Mouse (Mus musculus): Measurements from ENCODE around the gene Ctse. TPM values are rescaled to one million over a fixed set of nuclear protein-coding genes. Genes with fewer than 3 reads are reported as not detected.
A peak's percentile ranks its signal among the peaks of the same experiment; 100 is the strongest.

Ctse gene
- total RNA-seq, 2 experiments from 2014 or later = 0.22 TPM; not detected in 1

DNA sequence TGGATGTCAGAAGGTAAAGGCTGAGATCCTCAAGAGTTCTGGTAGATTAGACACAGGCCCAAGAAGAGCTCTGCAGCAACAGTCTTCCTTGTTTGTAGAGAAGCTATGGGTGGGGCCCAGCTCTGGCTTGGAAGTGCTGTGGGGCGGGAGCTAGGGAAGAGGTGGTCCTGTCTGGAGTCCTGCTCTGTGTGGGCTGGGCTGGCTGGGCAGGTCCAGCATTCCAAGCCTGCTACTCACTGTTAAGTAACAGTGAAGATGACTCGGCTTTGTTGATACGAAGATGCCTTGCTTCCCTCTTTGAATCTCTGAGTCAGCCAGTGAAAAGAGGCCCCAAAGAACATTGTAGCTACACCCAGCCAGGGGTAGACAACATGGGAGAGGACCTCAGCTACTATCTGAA is 52.3 kb downstream of the Ctse start:
- intact Hi-C loops (cut with DNase I) = no loop called here
- peak in 1 of 2 experiments; percentile 82 for DNase-seq (ENCODE audit: extremely low spot score in 1 of 2, low spot score in 2 of 2)

DNA sequence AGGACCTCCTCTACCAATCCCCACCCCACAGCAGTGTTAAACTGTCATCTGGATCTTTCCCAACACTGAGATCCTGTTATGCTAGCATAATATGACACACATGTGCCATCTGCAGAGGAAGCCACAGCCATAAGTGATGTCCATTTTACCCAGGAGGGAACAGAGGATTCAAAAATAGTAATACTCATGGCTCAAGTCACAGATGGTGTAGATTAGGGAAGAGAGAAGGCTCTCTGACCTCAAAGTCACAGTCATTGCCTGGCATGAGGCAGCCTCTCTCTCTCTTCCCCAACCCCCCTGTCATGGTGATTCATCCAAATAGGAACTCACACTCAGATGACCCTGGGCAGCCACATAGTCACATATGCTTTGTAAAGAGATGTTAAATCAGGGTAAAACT is 53.2 kb downstream of the Ctse start:
- DNase-seq (ENCODE audit: extremely low spot score in 1 of 2, low spot score in 2 of 2) = no peak
- intact Hi-C loops (cut with DNase I) = no loop called here

DNA sequence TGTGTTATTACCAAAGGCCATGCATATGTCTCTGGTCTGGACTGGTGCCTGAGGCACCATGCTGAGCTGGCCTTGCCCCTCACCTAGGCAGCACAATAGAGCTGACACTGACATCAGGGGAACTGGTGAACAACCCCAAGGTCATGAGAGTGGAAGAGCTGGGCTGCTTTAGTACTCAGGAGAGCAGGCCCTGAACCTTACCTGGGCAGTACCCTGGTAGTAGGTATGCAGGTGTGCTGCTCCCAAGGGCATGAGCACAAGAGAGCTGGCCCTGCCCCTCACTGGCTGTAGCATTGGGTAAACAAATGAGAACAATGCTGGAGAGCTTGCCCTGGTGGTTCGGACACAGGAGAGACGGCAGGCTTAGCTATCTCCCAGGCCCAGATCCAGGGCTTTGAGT is 57.2 kb downstream of the Ctse start:
- no peak for DNase-seq (ENCODE audit: extremely low spot score in 1 of 2, low spot score in 2 of 2)
- intact Hi-C loops (cut with DNase I) = no loop called here

DNA sequence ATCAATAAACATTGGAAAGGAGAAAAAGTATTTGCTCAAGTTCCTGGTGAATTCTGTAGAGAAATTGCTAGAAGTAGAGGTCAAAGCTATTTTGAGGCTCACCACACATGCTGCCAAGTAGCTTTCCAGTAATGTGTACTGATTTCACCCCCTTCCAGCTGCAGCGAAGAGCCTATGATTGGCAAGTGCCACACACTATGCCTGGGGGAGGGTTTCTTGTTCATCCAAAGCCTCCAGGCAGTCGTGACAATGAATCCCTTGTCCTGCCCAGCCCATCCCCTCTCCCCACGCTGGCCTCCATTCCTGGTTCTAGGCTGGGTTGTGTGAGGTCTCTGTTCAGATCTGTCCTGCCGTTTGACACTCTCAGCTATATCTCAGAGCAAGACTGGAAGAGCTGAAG is 58.2 kb downstream of the Ctse start:
- intact Hi-C loops (cut with DNase I) = no loop called here

DNA sequence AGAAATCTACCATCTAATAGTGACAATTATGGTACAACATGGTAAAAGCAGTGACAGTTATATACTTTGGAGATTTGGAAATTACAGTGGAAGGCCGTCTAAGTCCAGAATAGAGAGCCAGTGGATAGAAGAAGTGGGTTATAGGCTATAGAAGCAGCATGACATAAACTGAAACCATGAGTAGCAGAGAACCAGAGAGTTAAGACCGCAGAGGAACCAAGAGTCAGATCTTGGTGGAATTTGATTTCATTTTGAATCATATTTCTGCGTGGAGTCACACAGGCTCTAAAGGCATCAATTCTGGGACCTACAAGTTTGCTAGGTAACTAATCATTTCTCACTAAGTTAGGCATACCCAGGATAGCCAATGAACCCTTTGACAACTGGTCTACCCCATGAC is 60.7 kb downstream of the Ctse start:
- intact Hi-C loops (cut with DNase I) = no loop called here
- DNase-seq (ENCODE audit: extremely low spot score in 1 of 2, low spot score in 2 of 2) = no peak

More for the DNA sequence above, 58.2 kb downstream of the Ctse start:
- DNase-seq (ENCODE audit: extremely low spot score in 1 of 2, low spot score in 2 of 2) = no peak

DNA sequence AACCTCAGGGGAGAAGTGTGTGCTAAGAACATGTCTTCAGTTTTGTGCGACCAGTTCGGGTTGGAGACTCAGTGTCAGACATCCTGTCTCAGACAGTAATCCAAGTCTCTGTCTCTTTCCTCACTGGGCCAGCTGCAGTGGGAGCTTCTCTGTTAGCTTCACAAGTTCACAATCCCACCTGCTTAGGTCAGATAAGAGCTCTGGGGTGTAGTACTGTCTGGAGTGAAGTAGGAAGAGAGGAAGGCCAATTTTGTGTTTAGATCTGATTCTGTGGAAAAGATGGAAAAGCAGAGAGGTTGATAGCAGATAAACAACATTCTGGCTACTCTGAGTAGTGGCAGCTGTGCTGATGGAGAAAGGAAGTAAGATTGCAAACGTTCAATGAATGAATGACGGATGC is 61.5 kb downstream of the Ctse start:
- intact Hi-C loops (cut with DNase I) = no loop called here
- no peak for DNase-seq (ENCODE audit: extremely low spot score in 1 of 2, low spot score in 2 of 2)

DNA sequence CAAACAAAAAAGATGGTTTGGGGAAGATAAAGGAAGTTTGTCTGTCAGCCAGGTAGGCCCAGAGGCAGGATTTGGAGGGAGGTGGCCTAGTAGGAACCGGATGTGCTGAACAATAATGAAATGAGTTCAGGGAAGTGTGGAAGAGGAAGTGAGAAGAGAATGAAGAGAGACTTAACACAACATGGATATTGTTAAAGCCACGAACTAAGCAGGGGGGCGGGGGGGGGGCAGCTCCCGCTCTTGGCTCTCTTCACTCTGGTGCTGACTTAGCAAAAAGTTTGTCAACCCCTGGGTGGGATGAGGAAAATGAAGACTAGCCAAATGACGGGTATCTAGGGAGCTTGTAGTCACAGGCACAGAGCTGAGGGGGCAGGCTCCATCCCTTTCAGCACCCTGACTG is 62.3 kb downstream of the Ctse start:
- no peak for DNase-seq (ENCODE audit: extremely low spot score in 1 of 2, low spot score in 2 of 2)
- intact Hi-C loops (cut with DNase I) = no loop called here

DNA sequence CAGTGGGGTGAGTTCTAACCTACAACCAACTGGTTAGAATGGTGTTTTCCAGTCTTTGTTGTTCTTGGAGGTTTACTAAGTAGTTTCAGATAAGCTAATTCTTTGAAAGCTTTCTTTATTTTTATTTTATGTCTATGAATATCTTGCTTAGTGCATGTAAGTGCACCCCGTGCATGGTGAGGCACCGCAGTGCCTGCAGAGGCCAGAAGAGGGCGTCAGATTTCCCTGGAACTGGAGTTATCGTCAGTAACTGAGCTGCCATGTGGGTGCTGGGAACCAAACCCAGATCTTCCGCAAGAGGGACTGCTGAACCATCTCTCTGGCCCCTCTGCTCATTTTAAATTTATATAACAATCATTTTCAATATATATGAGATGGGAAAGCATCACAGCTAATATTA is 63.3 kb downstream of the Ctse start:
- no peak for DNase-seq (ENCODE audit: extremely low spot score in 1 of 2, low spot score in 2 of 2)
- intact Hi-C loops (cut with DNase I) = no loop called here

DNA sequence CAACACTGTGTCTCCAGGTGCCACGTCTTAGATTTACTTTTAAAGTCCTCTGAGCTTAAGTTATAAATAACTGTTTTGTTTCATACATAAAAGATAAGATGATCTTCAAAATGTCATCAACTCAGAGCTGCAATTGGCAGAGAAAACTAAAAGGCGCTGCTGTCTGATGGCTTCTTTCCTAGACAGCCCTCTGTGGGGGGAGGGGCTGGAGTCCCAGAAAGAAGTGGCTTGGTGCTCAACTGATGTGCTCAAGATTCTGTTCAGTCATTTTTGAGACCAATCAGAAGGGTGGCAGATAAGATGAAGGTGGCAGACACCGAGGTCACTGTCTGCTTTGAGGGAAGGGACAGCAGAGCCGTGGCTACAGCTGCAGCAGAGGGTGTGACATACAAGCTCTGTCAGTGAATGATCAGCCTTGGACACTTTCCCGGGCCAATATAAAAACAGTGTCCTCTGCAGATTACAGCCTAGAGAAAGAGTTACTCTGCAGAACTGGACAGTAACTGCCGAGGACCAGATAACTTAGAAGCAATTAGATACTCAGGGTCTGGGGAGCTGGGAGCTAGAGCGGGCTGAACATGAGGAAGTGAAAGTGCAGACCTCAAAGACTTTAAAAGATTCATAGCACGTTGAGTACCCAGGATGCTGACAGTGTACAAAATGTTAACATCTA is 64.1 kb downstream of the Ctse start:
- DNase-seq (ENCODE audit: extremely low spot score in 1 of 2, low spot score in 2 of 2) = peak in 1 of 2 experiments; percentile 34
- intact Hi-C loops (cut with DNase I) = no loop called here

DNA sequence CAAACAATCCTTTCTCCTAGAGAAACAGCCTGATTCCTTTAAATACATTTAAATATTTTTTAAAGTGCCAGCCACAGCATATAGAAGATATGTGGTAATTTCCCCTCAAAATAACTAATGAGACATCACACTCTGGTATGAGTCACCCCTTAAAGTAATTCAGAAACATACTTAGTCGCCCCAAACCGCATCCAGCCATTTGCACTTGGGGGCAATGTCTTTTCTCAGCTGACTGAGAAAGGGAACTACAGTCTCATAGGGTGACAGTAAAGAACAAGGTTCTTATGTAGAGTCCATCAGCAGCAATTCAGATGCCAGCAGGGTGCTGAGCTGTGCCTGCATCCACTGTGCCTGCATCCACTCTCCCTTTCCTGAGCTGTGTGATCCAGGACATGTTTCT is 65.4 kb downstream of the Ctse start:
- DNase-seq (ENCODE audit: extremely low spot score in 1 of 2, low spot score in 2 of 2) = no peak
- intact Hi-C loops (cut with DNase I) = no loop called here

DNA sequence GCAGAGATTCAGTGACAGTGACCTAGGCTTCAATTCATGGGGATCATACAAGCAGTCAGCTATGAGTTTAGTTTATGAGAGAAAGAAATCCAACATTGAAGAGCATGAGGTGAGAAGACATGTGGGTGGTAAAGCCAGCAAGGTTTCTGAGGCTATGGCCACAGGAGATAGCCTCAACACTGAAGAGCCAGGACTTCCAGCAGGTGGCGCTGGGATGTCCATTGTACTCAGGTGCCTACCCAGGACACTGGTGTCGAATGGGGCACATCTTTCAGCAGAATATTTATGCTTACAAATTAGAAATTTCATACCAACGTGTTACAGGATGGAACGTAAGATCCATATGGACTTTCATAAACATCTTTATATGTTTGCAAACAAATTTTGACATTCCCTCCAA is 70.2 kb downstream of the Ctse start:
- intact Hi-C loops (cut with DNase I) = no loop called here
- peak in 1 of 2 experiments; percentile 57 for DNase-seq (ENCODE audit: extremely low spot score in 1 of 2, low spot score in 2 of 2)

DNA sequence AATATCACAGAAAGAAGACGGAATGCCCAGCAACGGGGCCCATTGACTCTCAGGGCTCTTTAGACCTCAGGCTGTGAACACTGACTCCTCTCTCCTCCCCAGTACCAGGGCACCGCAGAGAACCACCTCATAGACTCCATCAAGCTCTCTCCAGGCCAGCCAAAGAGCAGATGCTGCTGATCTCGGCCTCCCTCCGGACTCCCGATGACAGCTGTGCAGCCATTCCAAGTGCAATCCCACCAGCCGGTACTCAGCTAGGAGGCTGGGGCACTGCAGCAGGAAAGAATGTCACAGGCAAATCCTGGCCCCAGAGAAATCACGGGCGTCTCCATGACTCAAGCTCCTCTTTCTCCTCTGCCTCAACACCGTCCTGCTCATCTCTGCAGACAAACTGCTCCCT is 73.4 kb downstream of the Ctse start:
- intact Hi-C loops (cut with DNase I) = loop anchor here (5.0 to 10.0 kb wide), 2 partner anchors 113 to 136 kb away; partner anchors contain the start of gene Slc41a1
- DNase-seq (ENCODE audit: extremely low spot score in 1 of 2, low spot score in 2 of 2) = no peak

DNA sequence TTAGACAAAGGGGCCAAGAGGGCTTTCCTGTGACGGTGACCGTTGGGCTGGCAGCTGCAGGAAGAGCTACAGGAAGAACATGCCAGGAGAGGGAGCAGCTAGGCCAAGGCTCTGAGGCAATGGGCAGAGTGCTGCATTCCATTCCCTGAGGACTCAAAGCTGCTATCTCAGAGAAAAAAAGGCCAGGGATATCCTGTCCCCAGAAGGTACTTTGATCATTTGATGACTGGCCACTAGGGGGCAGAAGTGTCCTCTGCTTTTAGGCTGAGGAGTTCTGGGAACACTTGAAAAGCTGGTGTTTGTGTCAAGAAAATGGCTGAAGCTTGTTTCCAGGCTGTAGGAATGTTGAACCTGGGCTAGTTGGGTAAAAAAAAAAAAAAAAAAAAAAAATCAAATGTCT is 74.3 kb downstream of the Ctse start:
- peak; percentile 79 to 87 for DNase-seq (ENCODE audit: extremely low spot score in 1 of 2, low spot score in 2 of 2)
- intact Hi-C loops (cut with DNase I) = loop anchor here (1.0 to 10.0 kb wide), 3 partner anchors 53 to 135 kb away; partner anchors contain the start of gene Slc41a1

DNA sequence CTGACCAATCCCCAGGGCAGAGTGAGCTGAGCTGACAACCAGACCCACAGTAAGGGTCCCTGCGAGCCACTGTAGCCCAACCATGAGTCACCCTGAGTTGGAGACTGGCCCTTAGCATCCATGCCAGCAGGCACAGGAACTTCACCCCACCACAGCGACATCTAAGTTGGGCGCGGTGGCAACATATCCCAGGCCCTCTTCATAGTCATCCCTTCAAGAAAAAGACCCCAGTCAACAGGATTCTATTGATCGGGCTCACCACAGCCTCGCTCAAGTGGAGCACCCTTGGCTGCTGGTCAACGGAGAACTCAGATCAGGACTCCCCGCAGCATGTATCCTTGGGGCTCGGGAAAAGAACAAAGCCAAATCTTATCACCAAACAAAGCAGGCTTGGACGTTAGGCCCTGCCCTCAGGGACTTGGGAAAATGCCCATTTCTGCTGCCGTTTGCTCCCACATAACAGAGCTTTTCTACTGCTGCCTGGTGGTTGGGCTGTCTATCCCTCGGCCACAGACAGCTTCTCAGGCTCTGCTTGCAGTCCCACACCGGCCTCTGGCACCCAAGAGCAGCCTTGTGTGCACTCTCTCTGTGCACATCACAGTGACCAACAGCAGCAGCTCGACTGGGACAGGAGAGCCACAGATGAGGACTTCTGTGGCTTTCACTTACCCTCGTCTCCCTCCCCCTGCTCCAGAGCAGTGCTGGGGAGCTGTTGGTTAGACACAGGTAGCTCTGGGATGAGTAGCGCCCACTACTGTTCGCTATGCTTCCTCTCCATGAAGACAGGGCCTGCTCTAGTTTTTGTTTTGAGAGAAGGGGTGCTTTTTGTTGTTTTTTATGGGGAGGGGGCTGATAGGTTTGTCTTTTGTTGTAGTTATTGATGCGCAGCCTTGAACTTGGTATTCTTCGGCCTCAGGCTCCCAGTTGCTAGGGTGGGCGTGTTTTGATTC is 76.6 kb downstream of the Ctse start:
- peak in 1 of 2 experiments; percentile 50 for DNase-seq (ENCODE audit: extremely low spot score in 1 of 2, low spot score in 2 of 2)
- intact Hi-C loops (cut with DNase I) = loop anchor here (5.0 to 10.0 kb wide), 2 partner anchors 110 to 133 kb away; partner anchors contain the start of gene Slc41a1

DNA sequence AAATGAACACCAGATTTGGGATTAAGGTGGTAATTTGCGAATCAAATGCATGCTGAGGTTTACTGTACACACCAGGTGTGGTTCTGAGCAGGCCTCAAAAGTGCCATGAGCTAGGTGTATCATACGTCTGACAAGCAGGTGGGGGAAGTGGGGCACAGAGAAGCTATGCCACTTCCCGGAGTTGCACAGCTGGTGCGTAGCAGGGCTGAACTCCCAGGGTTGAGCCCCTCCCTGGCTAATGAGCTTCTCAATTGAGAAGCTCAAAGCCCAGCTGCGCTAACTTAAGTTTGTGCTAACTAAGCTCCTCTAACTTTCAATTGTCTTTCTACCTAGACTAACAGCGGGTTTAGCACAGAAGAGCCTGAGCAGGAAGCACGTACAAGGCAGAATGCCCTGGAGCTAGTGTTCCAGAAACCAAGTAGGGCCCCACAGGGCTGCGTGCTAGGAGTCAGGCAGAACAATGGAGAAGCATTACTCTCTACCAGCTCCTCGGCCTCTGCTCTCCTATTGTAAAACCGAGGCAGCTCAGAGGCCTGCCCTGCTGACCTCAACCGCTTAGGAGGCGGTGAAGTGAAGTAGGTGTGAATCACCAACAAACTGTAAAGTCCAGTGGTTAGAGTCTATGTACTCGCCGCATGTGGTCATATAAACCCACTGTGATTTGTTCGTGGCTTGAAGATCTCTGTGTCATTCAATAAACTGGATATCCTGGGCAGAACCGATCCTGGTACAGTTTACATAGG is 81.0 kb downstream of the Ctse start:
- DNase-seq (ENCODE audit: extremely low spot score in 1 of 2, low spot score in 2 of 2) = no peak
- intact Hi-C loops (cut with DNase I) = loop anchor here (10.0 kb wide), 1 partner anchor 106 kb away; the partner anchor contains the start of gene Slc41a1

DNA sequence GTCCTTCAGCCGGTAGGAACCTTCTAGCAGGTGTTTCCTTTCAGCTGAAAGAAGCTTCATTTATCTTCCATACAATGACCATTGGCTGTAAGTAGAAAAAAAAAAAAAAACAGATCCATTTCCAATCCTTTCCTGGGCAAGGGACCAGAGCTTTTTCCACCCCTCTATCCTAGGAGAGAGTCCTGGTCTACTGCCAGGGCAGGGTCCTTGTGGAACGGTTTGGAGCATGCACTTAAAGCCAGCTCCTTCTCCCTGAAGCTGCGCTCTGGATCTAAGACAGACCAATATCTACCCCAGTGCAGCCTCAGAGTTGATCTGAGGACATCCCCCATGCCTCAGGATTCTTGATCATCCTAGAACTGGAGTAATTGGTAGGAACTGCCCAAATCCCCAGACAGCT is 83.9 kb downstream of the Ctse start:
- no peak for DNase-seq (ENCODE audit: extremely low spot score in 1 of 2, low spot score in 2 of 2)
- intact Hi-C loops (cut with DNase I) = no loop called here

DNA sequence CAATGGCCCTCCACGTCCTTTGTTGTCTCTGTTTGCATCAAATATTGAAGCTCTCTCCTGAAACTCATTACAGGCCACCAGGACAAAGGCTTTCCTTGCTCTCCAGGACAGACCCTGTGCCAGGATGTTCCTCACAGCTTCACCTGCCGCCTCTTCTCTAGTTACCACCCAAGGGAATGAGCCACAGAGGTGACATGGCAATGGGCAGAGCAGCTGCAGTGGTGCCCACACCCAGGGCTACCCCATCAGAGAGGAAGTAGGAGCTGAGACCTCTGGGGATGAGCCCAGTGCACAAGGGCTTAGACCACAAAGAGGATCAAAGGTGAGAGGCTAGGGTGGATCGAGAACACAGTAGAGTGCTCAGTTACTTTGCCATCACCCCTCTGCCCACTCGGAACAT is 85.4 kb downstream of the Ctse start:
- intact Hi-C loops (cut with DNase I) = no loop called here
- no peak for DNase-seq (ENCODE audit: extremely low spot score in 1 of 2, low spot score in 2 of 2)
